ENCODE assay signal across 20 mouse cellular contexts in the genomic region with DNA sequence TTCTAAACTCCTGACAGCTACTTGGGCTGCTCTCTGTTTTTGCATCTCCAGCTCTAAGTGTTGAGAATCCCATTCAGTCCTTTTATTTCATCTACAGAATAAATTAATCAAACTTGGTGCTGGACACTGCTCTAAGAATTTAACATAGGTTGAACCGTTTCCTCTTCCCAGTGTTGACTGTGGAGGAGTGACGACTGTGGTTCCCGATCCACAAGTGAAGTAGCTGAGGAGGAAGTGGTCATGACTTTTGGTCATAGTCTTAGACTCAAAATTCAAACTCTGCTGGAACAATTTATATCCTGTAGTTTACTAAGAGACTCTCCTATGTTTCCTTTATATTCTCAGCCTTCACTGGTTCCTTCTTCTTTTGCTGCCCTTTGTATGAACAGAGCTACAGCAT.
"Had no signal": no experiment of that assay in that cellular context is flagged by ENCODE, and none has a peak within 500 bp of the region (broad histone marks: within the 10 kb centered on the region; RNA-seq: fewer than 3 reads in every experiment).

No protein-coding gene starts in this region.

- H3K27me3 ChIP-seq: limb, embryonic 13.5 days; liver, embryonic 12.5 days; liver, embryonic 15.5 days; midbrain, embryonic 13.5 days; neural tube, embryonic 13.5 days had no signal

- H3K36me3 ChIP-seq: limb, embryonic 10.5 days; limb, embryonic 13.5 days; liver, embryonic 12.5 days; liver, embryonic 15.5 days; midbrain, embryonic 10.5 days; midbrain, embryonic 13.5 days; neural tube, embryonic 13.5 days had no signal

- H3K9me3 ChIP-seq: limb, embryonic 10.5 days; limb, embryonic 13.5 days; liver, embryonic 12.5 days; liver, embryonic 15.5 days; megakaryocyte, embryonic 14.5 days; midbrain, embryonic 10.5 days; midbrain, embryonic 13.5 days; neural tube, embryonic 13.5 days had no signal

- DNase-seq: kidney, adult 2 months; kidney, postnatal 10 days; kidney, postnatal 36 days; layer of hippocampus, adult 9-11 months; liver; lung, adult 18-20 months; lung, postnatal 4 days; thymus, adult 18-20 months; thymus, postnatal 36 days had no signal

- ATAC-seq: intestine, embryonic 16.5 days; liver, embryonic 12.5 days; midbrain, embryonic 13.5 days; midbrain, embryonic 16.5 days had no signal

- H3K27ac ChIP-seq: limb, embryonic 10.5 days; limb, embryonic 13.5 days; liver, embryonic 12.5 days; liver, embryonic 15.5 days; midbrain, embryonic 10.5 days; midbrain, embryonic 13.5 days; neural tube, embryonic 13.5 days had no signal

- H3K4me3 ChIP-seq: limb, embryonic 10.5 days; limb, embryonic 13.5 days; liver, embryonic 12.5 days; liver, embryonic 15.5 days; megakaryocyte, embryonic 14.5 days; midbrain, embryonic 10.5 days; midbrain, embryonic 13.5 days; myocyte; neural tube, embryonic 13.5 days had no signal

- H3K4me1 ChIP-seq: liver, embryonic 12.5 days; liver, embryonic 15.5 days; megakaryocyte, embryonic 14.5 days; midbrain, embryonic 10.5 days; midbrain, embryonic 13.5 days; neural tube, embryonic 13.5 days had no signal
